Mouse (Mus musculus) testis, adult 2 months (tissue): ENCODE data around the gene Tln2. TPM values are rescaled to one million over a fixed set of nuclear protein-coding genes. Genes with fewer than 3 reads are reported as not detected.

ENCODE experiments used
- H3K27ac ChIP-seq: fragments of 200-500 bp; 2 replicates; pipeline ENCODE4 v1.5.1; 2012; ENCODE audit warnings: low read depth, low read length; ENCODE audit not compliant: control insufficient read depth, insufficient read depth
- H3K27me3 ChIP-seq: fragments of 200-500 bp; 2 replicates; pipeline ENCODE4 v1.6.1; 2012; ENCODE audit warnings: mild to moderate bottlenecking, low read length, moderate library complexity; ENCODE audit not compliant: control insufficient read depth, insufficient read depth
- H3K36me3 ChIP-seq: fragments of 200-500 bp; 2 replicates; pipeline ENCODE4 v1.6.1; 2012; ENCODE audit warnings: mild to moderate bottlenecking, low read length; ENCODE audit not compliant: control insufficient read depth, insufficient read depth
- H3K4me1 ChIP-seq: fragments of 200-500 bp; 2 replicates; pipeline ENCODE4 v1.6.1; 2012; ENCODE audit warnings: low read length; ENCODE audit not compliant: control insufficient read depth, insufficient read depth
- H3K4me3 ChIP-seq: fragments of 200-500 bp; 2 replicates; pipeline ENCODE4 v1.5.1; 2012; ENCODE audit warnings: low read depth, mild to moderate bottlenecking, low read length, moderate library complexity, mixed read lengths; ENCODE audit not compliant: control insufficient read depth
- CTCF ChIP-seq: fragments of 200-500 bp; IDR thresholded peaks from 2 replicates; pipeline ENCODE4 v1.5.1; 2012; ENCODE audit warnings: low read depth, mild to moderate bottlenecking, inconsistent platforms, low read length, moderate library complexity; ENCODE audit not compliant: control insufficient read depth, insufficient read depth, insufficient replicate concordance
- POLR2A ChIP-seq: fragments of 200-500 bp; IDR thresholded peaks from 2 replicates; pipeline ENCODE4 v1.6.1; 2012; ENCODE audit warnings: low read depth, mild to moderate bottlenecking, inconsistent platforms, low read length, moderate library complexity; ENCODE audit not compliant: control insufficient read depth
- polyA plus RNA-seq: library from polyadenylated mRNA; depleted of rRNA; stranded (reverse); fragments of >200 nt; gene quantifications from 2 replicates; pipeline ENCODE4 v1.2.3, GENCODE M21; 2012

The Tln2 gene
- polyA plus RNA-seq, 1 experiment = 89.6 TPM

DNA sequence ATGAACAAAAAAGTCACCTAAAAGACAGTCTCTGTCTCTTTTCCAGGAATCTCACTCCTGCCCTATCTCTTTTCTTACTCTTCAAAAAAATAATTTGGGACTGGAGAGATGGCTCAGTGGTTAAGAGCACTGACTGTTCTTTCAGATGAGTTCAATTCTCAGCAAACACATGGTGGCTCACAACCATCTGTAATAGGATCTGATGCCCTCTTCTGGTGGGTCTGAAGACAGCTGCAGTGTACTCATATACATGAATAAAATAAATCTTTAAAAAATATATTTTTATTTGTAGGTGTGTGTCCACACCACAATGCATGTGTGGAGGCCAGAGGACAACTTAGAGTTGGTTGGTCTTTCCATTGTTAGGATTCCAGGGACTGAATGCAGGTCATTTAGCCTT, 286.1 kb downstream of the Tln2 start:
- no peak overlapping the region for H3K4me3 ChIP-seq
- H3K4me1 ChIP-seq = no peaks in the 10 kb centered on the region
- no peak overlapping the region for H3K27ac ChIP-seq
- TF ChIP-seq POLR2A (no peak), CTCF (no peak)
- H3K36me3 ChIP-seq = no peaks in the 10 kb centered on the region
- no peaks in the 10 kb centered on the region for H3K27me3 ChIP-seq

DNA sequence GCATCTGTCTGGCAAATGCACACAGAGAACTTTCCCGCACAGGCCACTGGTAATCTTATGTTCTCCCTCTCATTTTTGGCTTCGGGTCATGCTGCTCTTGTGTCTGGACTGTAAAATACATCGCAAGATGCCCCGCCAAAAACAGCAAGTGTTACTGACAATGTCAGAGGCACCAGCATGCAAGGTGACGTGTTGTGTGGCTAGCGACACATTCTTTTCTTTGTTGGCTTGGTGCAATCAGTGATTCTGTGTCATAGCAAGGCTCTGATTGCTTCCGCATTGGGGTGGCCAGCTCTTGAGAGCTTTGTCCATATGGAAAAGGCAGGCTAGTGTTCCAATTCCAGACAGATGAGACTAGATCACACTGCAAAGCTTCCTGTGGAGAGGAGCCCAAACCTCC, 288.8 kb downstream of the Tln2 start:
- Histone ChIP-seq H3K4me3 (no peak overlapping the region), H3K27ac (no peak overlapping the region), H3K36me3 (no peaks in the 10 kb centered on the region), H3K27me3 (no peaks in the 10 kb centered on the region), H3K4me1 (no peaks in the 10 kb centered on the region)
- TF ChIP-seq POLR2A (no peak), CTCF (no peak)

GRCm38 (mm10) chr9:67270061-67270595, 289.4 kb downstream of the Tln2 start:
- no peak overlapping the region for H3K27ac ChIP-seq
- TF ChIP-seq CTCF = no peak
- no peak for TF ChIP-seq POLR2A

DNA sequence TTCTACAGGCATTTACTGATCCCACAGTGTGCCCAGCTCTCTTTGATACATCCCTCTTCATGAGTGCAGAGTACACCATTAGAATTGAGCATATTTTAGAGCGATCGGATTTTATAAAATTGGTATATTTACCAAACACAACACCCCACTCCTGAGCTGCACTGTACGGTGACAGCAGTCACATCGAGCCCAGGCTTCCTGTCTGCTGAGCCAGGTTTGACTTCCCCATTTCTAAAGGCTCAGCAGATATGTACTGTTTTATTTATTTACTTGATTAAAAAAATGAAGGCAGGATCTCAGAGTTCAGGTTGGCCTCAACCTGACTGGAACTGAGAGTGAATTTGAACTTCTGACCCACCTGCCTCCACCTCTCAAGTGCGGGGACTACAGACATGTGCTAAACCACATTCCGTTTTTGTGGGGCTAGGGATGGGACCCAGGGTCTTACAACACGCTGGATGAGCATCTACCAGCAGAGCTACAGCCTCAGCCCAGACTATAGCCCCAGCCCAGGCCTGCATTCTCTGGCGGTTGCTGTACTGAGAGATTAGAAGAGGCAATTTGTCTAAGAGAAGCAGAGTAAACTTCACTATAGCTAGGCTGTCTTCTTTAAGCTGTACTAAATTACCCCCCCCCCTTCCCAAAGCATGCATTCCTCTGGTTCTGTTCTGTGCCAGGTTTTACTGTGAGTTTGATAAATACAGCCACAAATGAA, 292.1 kb downstream of the Tln2 start:
- no peaks in the 10 kb centered on the region for H3K4me1 ChIP-seq
- H3K27me3 ChIP-seq = no peaks in the 10 kb centered on the region
- H3K27ac ChIP-seq = no peak overlapping the region
- no peak overlapping the region for H3K4me3 ChIP-seq
- H3K36me3 ChIP-seq = no peaks in the 10 kb centered on the region
- TF ChIP-seq CTCF (no peak), POLR2A (no peak)

More at GRCm38 (mm10) chr9:67270061-67270595, 289.4 kb downstream of the Tln2 start:
- no peak overlapping the region for H3K4me3 ChIP-seq
- H3K36me3 ChIP-seq = no peaks in the 10 kb centered on the region
- H3K27me3 ChIP-seq = no peaks in the 10 kb centered on the region
- H3K4me1 ChIP-seq = no peaks in the 10 kb centered on the region

GRCm38 (mm10) chr9:67265513-67265912, 294.0 kb downstream of the Tln2 start:
- H3K27ac ChIP-seq = no peak overlapping the region
- H3K4me1 ChIP-seq = no peaks in the 10 kb centered on the region
- no peak for TF ChIP-seq CTCF
- no peak for TF ChIP-seq POLR2A
- no peaks in the 10 kb centered on the region for H3K36me3 ChIP-seq
- no peak overlapping the region for H3K4me3 ChIP-seq
- no peaks in the 10 kb centered on the region for H3K27me3 ChIP-seq

DNA sequence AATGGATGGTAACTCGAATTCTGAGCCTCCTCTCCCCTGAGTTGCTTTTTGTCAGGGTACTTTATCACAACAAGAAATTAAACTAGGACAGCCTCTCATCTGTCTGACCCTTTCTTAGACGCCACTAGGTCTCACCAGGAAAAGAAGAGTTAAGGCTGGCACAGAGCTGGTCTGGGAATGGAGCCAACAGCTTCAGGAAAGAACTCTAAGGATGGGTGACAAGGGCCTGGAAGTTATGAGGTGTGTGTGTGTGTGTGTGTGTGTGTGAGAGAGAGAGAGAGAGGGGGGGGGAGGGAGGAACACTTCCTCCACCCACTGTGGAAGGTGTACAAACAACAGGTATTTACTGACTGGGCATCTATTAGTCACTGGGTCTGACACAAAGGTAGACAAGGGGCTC, 294.6 kb downstream of the Tln2 start:
- H3K36me3 ChIP-seq = no peaks in the 10 kb centered on the region
- H3K27me3 ChIP-seq = no peaks in the 10 kb centered on the region
- TF ChIP-seq CTCF (no peak), POLR2A (no peak)
- H3K4me3 ChIP-seq = no peak overlapping the region
- no peak overlapping the region for H3K27ac ChIP-seq
- H3K4me1 ChIP-seq = no peaks in the 10 kb centered on the region

GRCm38 (mm10) chr9:67260835-67261599, 298.5 kb downstream of the Tln2 start:
- TF ChIP-seq CTCF (no peak), POLR2A (no peak)
- Histone ChIP-seq H3K4me1 (no peaks in the 10 kb centered on the region), H3K27ac (no peak overlapping the region), H3K4me3 (no peak overlapping the region), H3K27me3 (no peaks in the 10 kb centered on the region), H3K36me3 (no peaks in the 10 kb centered on the region)
